Mouse (Mus musculus) ZHBTc4 (cell line): ENCODE measurements around the gene Map3k20.

ENCODE experiments used
- DNase-seq: peaks from one replicate; pipeline ENCODE4 v3.0.0-alpha.2; 2011; ENCODE audit warnings: low read depth, low spot score

Map3k20 gene

GRCm38 (mm10) chr2:72420561-72420960, 135.1 kb downstream of the Map3k20 start:
- no peak for DNase-seq

- DNase-seq: no peak
These were observed 139.2 kb downstream of the Map3k20 start for GRCm38 (mm10) chr2:72424656-72425055.

- no peak for DNase-seq
These were observed 141.3 kb downstream of the Map3k20 start for GRCm38 (mm10) chr2:72426776-72427175.

GRCm38 (mm10) chr2:72427288-72427687, 141.9 kb downstream of the Map3k20 start:
- DNase-seq: no peak

GRCm38 (mm10) chr2:72438941-72439533, 153.6 kb downstream of the Map3k20 start:
- DNase-seq: no peak

GRCm38 (mm10) chr2:72441010-72441409, 155.6 kb downstream of the Map3k20 start:
- DNase-seq: no peak

GRCm38 (mm10) chr2:72442825-72443224, 157.4 kb downstream of the Map3k20 start:
- DNase-seq: no peak

- no peak for DNase-seq
These were observed 158.5 kb downstream of the Map3k20 start for GRCm38 (mm10) chr2:72443960-72444359.

GRCm38 (mm10) chr2:72446106-72446505, 160.7 kb downstream of the Map3k20 start:
- DNase-seq: no peak

GRCm38 (mm10) chr2:72446615-72447014, 161.2 kb downstream of the Map3k20 start:
- DNase-seq: peak; percentile 81

GRCm38 (mm10) chr2:72453563-72453962, 168.1 kb downstream of the Map3k20 start:
- no peak for DNase-seq

GRCm38 (mm10) chr2:72456189-72456588, 170.8 kb downstream of the Map3k20 start:
- DNase-seq: no peak

- no peak for DNase-seq
These were observed 179.1 kb downstream of the Map3k20 start for GRCm38 (mm10) chr2:72464376-72465014.

- no peak for DNase-seq
These were observed 182.2 kb downstream of the Map3k20 start for GRCm38 (mm10) chr2:72467604-72468003.

GRCm38 (mm10) chr2:72471415-72472070, 186.1 kb downstream of the Map3k20 start:
- no peak for DNase-seq

- peak; percentile 34 for DNase-seq
These were observed 189.3 kb downstream of the Map3k20 start for GRCm38 (mm10) chr2:72474531-72475287.

- DNase-seq: no peak
These were observed 190.0 kb downstream of the Map3k20 start for GRCm38 (mm10) chr2:72475423-72475796.

GRCm38 (mm10) chr2:72475797-72476485, 190.5 kb downstream of the Map3k20 start, which contains the start of gene Cdca7:
Gene Cdca7 (plus strand): TSS chr2:72476159.
- DNase-seq: peak; percentile 90

GRCm38 (mm10) chr2:72476486-72477211, 191.2 kb downstream of the Map3k20 start:
- peak; percentile 70 for DNase-seq

- DNase-seq: no peak
These were observed 191.8 kb downstream of the Map3k20 start for GRCm38 (mm10) chr2:72477221-72477620.

GRCm38 (mm10) chr2:72478176-72478575, 192.7 kb downstream of the Map3k20 start:
- no peak for DNase-seq
